Mouse (Mus musculus) right cerebral cortex, postnatal 4 days (tissue): ENCODE results near the gene Pde4d.

Experiments used
- DNase-seq: peaks from one replicate; pipeline ENCODE4 v3.0.0-alpha.2; 2022

Pde4d gene

GRCm38 (mm10) chr13:109437231-109437776, 987.6 kb downstream of the Pde4d start:
- DNase-seq: no peak

GRCm38 (mm10) chr13:109439436-109440161, 989.9 kb downstream of the Pde4d start:
- no peak for DNase-seq

GRCm38 (mm10) chr13:109440331-109440730, 990.6 kb downstream of the Pde4d start:
- peak; percentile 47 for DNase-seq

GRCm38 (mm10) chr13:109440881-109441280, 991.1 kb downstream of the Pde4d start:
- DNase-seq: peak; percentile 82

GRCm38 (mm10) chr13:109441401-109441973, 991.7 kb downstream of the Pde4d start:
- DNase-seq: peak; percentile 18

GRCm38 (mm10) chr13:109446138-109446537, 996.4 kb downstream of the Pde4d start:
- no peak for DNase-seq

- no peak for DNase-seq
Observed at GRCm38 (mm10) chr13:109448121-109448520, 998.4 kb downstream of the Pde4d start.

- no peak for DNase-seq
Observed at GRCm38 (mm10) chr13:109474344-109474743, 1024.6 kb downstream of the Pde4d start.

- no peak for DNase-seq
Observed at GRCm38 (mm10) chr13:109481446-109481845, 1031.7 kb downstream of the Pde4d start.

GRCm38 (mm10) chr13:109486166-109486565, 1036.4 kb downstream of the Pde4d start:
- DNase-seq: no peak

GRCm38 (mm10) chr13:109487378-109487777, 1037.6 kb downstream of the Pde4d start:
- DNase-seq: peak; percentile 70

GRCm38 (mm10) chr13:109490853-109491252, 1041.1 kb downstream of the Pde4d start:
- DNase-seq: no peak

GRCm38 (mm10) chr13:109491829-109492228, 1042.1 kb downstream of the Pde4d start:
- DNase-seq: no peak

GRCm38 (mm10) chr13:109500336-109500735, 1050.6 kb downstream of the Pde4d start:
- no peak for DNase-seq

- DNase-seq: no peak
Observed at GRCm38 (mm10) chr13:109502796-109503195, 1053.0 kb downstream of the Pde4d start.

GRCm38 (mm10) chr13:109506754-109507153, 1057.0 kb downstream of the Pde4d start:
- DNase-seq: no peak

- no peak for DNase-seq
Observed at GRCm38 (mm10) chr13:109508472-109508871, 1058.7 kb downstream of the Pde4d start.

- DNase-seq: no peak
Observed at GRCm38 (mm10) chr13:109518194-109518593, 1068.4 kb downstream of the Pde4d start.

- DNase-seq: no peak
Observed at GRCm38 (mm10) chr13:109519485-109519884, 1069.7 kb downstream of the Pde4d start.

- DNase-seq: no peak
Observed at GRCm38 (mm10) chr13:109519966-109520646, 1070.4 kb downstream of the Pde4d start.

GRCm38 (mm10) chr13:109533838-109534523, 1084.2 kb downstream of the Pde4d start:
- no peak for DNase-seq

GRCm38 (mm10) chr13:109534709-109535284, 1085.0 kb downstream of the Pde4d start:
- DNase-seq: no peak

- DNase-seq: no peak
Observed at GRCm38 (mm10) chr13:109536636-109537035, 1086.9 kb downstream of the Pde4d start.
